Mouse (Mus musculus) spleen, adult 2 months (tissue): ENCODE measurements around the gene Rmi2.

Experiments
- CTCF ChIP-seq: fragments of 200-500 bp; IDR thresholded peaks from 2 replicates; pipeline ENCODE4 v1.5.1; 2011; ENCODE audit warnings: mild to moderate bottlenecking, inconsistent platforms; ENCODE audit not compliant: insufficient read depth, insufficient read length, insufficient replicate concordance; ENCODE audit errors: extremely low read depth
- POLR2A ChIP-seq: fragments of 200-500 bp; IDR thresholded peaks from 2 replicates; pipeline ENCODE4 v1.6.1; 2011; ENCODE audit warnings: low read depth, low read length, inconsistent platforms

DNA sequence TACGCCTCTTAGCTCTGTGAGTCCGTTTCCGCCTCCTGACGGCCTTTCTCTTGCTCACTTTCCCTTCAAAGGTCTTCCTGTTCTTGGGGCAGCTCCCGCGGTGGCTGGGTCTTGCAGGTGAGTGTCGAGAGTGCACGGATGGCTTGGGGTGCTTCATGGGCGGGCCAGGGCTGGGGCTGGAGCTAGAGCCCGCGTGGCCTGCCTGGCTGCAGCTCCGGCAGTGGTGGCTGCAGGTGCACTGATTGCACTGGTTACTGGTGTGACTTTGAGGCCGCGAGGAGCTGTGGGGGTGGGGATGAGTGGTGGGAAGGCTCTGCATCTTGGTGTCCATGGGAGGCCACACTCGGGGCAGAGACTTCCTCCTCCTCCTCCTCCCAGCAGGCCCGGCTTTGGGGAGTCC lies 46.6 kb upstream of the Rmi2 start, which contains the start of gene Tnp2:
- TF ChIP-seq POLR2A: no peak
- TF ChIP-seq CTCF: no peak
